ENCODE assay signal across 9 mouse cellular contexts in the genomic region with DNA sequence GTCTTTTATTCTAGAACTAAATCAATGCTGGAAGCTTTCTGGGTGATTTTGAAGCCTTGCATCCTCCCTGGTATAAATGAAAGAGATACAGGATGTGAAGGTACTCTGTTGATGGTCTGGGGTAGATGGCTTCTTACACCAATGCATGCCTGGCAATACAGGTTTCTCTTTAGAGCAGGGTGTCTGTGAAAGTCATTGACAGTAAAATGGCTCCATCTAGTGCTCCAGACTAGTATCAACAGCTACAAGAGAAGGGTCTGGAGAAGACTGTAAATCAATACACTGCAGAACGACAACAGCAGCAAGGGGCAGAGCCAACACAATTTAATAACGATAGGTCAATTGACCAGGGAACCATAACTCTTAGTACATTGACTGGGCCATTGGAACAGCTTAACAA.
DNase-seq lines count a peak whose midpoint lies in the region; ATAC-seq and TF ChIP-seq lines count a peak whose summit lies in the region.
"Had no signal": no experiment of that assay in that cellular context is flagged by ENCODE, and none has a peak within 500 bp of the region (broad histone marks: within the 10 kb centered on the region; RNA-seq: fewer than 3 reads in every experiment).

No protein-coding gene starts in this region.

- H3K4me3 ChIP-seq in cerebellum, adult 2 months (replicated peaks; ENCODE audit: insufficient read depth, low read depth, low read length): no peak overlapping the region
- H3K4me3 ChIP-seq in liver, adult 2 months (ENCODE audit: insufficient read depth, low read depth, low read length): no peak overlapping the region
- H3K4me3 ChIP-seq in liver, embryonic 11.5 days (ENCODE audit: low read depth, low read length): no peak overlapping the region
- H3K4me3 ChIP-seq in neural tube, embryonic 12.5 days: no peak overlapping the region
- H3K4me3 ChIP-seq: megakaryocyte, embryonic 14.5 days had no signal

- H3K9ac ChIP-seq in liver, adult 2 months (ENCODE audit: low read depth, low read length): no peak overlapping the region
- H3K9ac ChIP-seq in liver, embryonic 11.5 days (ENCODE audit: low read depth, low read length): no peak overlapping the region
- no peak overlapping the region for H3K9ac ChIP-seq in neural tube, embryonic 12.5 days

- H3K4me1 ChIP-seq in cerebellum, adult 2 months (ENCODE audit: control insufficient read depth, insufficient read depth, low read length): no peaks in the 10 kb centered on the region
- H3K4me1 ChIP-seq in liver, adult 2 months (ENCODE audit: control insufficient read depth, insufficient read depth, low read length): no peaks in the 10 kb centered on the region
- H3K4me1 ChIP-seq in liver, embryonic 11.5 days (replicated peaks; ENCODE audit: control insufficient read depth, insufficient read depth, low read length): no peaks in the 10 kb centered on the region
- H3K4me1 ChIP-seq in neural tube, embryonic 12.5 days: no peaks in the 10 kb centered on the region
- H3K4me1 ChIP-seq: megakaryocyte, embryonic 14.5 days had no signal

- no peaks in the 10 kb centered on the region for H3K9me3 ChIP-seq in liver, embryonic 11.5 days (ENCODE audit: control insufficient read depth, low read length)
- no peaks in the 10 kb centered on the region for H3K9me3 ChIP-seq in neural tube, embryonic 12.5 days

- TF ChIP-seq POLR2A in cerebellum, adult 2 months (IDR thresholded peaks at IDR 0.05; ENCODE audit: borderline replicate concordance, insufficient read depth, low read length): no peak
- TF ChIP-seq POLR2A in liver, adult 2 months (IDR thresholded peaks at IDR 0.05; ENCODE audit: extremely low read depth, insufficient read depth, low read length): no peak

- no peaks in the 10 kb centered on the region for H3K79me2 ChIP-seq in liver, adult 2 months (ENCODE audit: control insufficient read depth, insufficient read depth, low read length)

- peak; percentile 53; the same call in 1 of the 2 replicates for TF ChIP-seq CTCF in cerebellum, adult 2 months (IDR thresholded peaks at IDR 0.05; ENCODE audit: borderline replicate concordance, insufficient read depth, low read depth, low read length)
- peak; percentile 51 for TF ChIP-seq CTCF in liver, adult 2 months (IDR thresholded peaks at IDR 0.05; ENCODE audit: low read depth, low read length)

- DNase-seq in cerebellum, adult 2 months: peak in 1 of 2 experiments; percentile 12
- DNase-seq in cerebellum, adult 11-12 months: no peak
- peak; percentile 50 for DNase-seq in liver, adult 2 months (ENCODE audit: extremely low read depth, low read depth, low spot score)
- no peak for DNase-seq in liver, embryonic 11.5 days (ENCODE audit: low spot score)
- peak; percentile 55 for DNase-seq in brain, embryonic 18.5 days (ENCODE audit: low read depth, low spot score)
- DNase-seq in hindlimb bud, embryonic 11.5 days (ENCODE audit: extremely low spot score, low read depth, low spot score): peak; percentile 26
- no peak for DNase-seq in urinary bladder, postnatal 4 days (ENCODE audit: low spot score in 2 of 2)

- no peaks in the 10 kb centered on the region for H3K27me3 ChIP-seq in cerebellum, adult 2 months (ENCODE audit: control insufficient read depth, insufficient read depth, low read length)
- no peaks in the 10 kb centered on the region for H3K27me3 ChIP-seq in liver, adult 2 months (ENCODE audit: control insufficient read depth, insufficient read depth, low read length)
- H3K27me3 ChIP-seq in liver, embryonic 11.5 days (replicated peaks; ENCODE audit: control insufficient read depth, insufficient read depth, low read length): no peaks in the 10 kb centered on the region
- H3K27me3 ChIP-seq in neural tube, embryonic 12.5 days (replicated peaks): no peaks in the 10 kb centered on the region

- no peaks in the 10 kb centered on the region for H3K36me3 ChIP-seq in liver, adult 2 months (ENCODE audit: control insufficient read depth, insufficient read depth, low read length)
- no peaks in the 10 kb centered on the region for H3K36me3 ChIP-seq in liver, embryonic 11.5 days (ENCODE audit: control insufficient read depth, insufficient read depth, low read length)
- no peaks in the 10 kb centered on the region for H3K36me3 ChIP-seq in neural tube, embryonic 12.5 days

- no peak for ATAC-seq in liver, embryonic 11.5 days (replicated peaks; ENCODE audit: low FRiP score)
- ATAC-seq in neural tube, embryonic 12.5 days (ENCODE audit: low FRiP score, low read depth): peak; percentile 58; the same call in 1 of the 2 replicates

- H3K4me2 ChIP-seq in liver, embryonic 11.5 days: no peak overlapping the region
- H3K4me2 ChIP-seq in neural tube, embryonic 12.5 days (replicated peaks): no peak overlapping the region

- WGBS in cerebellum, adult 2 months: 25% methylated on average over 2 of the region's 2 CpGs
- WGBS in liver, adult 2 months: 25% methylated on average over 2 of the region's 2 CpGs
- 47% methylated on average over 2 of the region's 2 CpGs for WGBS in liver, embryonic 11.5 days
- 21% methylated on average over 2 of the region's 2 CpGs for WGBS in neural tube, embryonic 12.5 days

- no peak overlapping the region for H3K27ac ChIP-seq in cerebellum, adult 2 months (ENCODE audit: insufficient read depth, low read length)
- no peak overlapping the region for H3K27ac ChIP-seq in liver, adult 2 months (replicated peaks; ENCODE audit: insufficient read depth, low read depth, low read length)
- no peak overlapping the region for H3K27ac ChIP-seq in liver, embryonic 11.5 days (ENCODE audit: low read depth, low read length)
- H3K27ac ChIP-seq in neural tube, embryonic 12.5 days: no peak overlapping the region

Comparison
In these comparisons a context has a peak if more than half of its experiments do, and no peak if none do; other contexts are left out.
1. DNase-seq: peak in liver, adult 2 months (single experiment), brain, embryonic 18.5 days (single experiment) and hindlimb bud, embryonic 11.5 days (single experiment); none in cerebellum, adult 11-12 months (single experiment), liver, embryonic 11.5 days (single experiment) and urinary bladder, postnatal 4 days (0 of 2).